In the genomic region with DNA sequence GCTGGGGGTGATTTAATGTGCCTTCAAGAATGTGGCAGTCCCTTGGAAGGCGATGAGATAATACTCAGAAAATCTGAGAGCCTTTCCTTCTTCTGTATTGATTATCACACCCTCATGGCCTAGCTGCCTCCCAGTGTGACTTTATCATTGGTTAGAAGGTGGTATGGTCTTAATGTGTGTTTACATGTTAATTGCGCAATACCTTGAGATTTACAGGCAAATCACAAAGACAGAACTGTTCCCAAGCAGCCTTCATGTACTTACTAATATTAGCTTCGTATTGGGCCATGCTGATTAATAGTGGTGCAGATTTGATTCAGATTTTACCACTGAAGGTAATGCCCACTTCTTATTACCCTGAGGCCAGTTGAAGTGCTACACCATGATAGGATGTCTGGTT, we compare ENCODE assay signal across 22 mouse cellular contexts.
A peak's percentile ranks its signal among the peaks of the same experiment; 100 is the strongest.
DNase-seq lines count a peak whose midpoint lies in the region; ATAC-seq and TF ChIP-seq lines count a peak whose summit lies in the region.
"Had no signal": no experiment of that assay in that cellular context is flagged by ENCODE, and none has a peak within 500 bp of the region (broad histone marks: within the 10 kb centered on the region; RNA-seq: fewer than 3 reads in every experiment).

No protein-coding gene starts in this region.

- peak; percentile 3 for DNase-seq in limb, embryonic 11.5 days (ENCODE audit: low spot score)
- DNase-seq in limb, embryonic 10.5 days (ENCODE audit: low spot score), result no peak
- DNase-seq in gastrocnemius, postnatal 10 days, result no peak
- DNase-seq in left cerebral cortex, postnatal 10 days (ENCODE audit: extremely low spot score in 1 of 2, low spot score in 2 of 2), result no peak
- DNase-seq: adrenal gland, adult 2 months; adrenal gland, adult 8-10 months; adrenal gland, postnatal 10 days; adrenal gland, postnatal 14 days; adrenal gland, postnatal 25 days; adrenal gland, postnatal 36 days; B cell, adult 2 months; cerebellum, adult 11 months; cerebellum, adult 11-12 months; cerebellum, adult 18-20 months; cerebellum, adult 2 months had no signal

- intact Hi-C loops in left cerebral cortex, postnatal 10 days (cut with DNase I), result no loop called here

- no peak overlapping the region for H3K4me3 ChIP-seq in limb, embryonic 11.5 days (ENCODE audit: low read depth, low read length)
- no peak overlapping the region for H3K4me3 ChIP-seq in limb, embryonic 10.5 days
- H3K4me3 ChIP-seq in C2C12 (ENCODE audit: insufficient read depth, poor library complexity, severe bottlenecking) (no peak overlapping the region), myocyte (no peak overlapping the region)

- TF ChIP-seq POLR2A in myocyte (IDR thresholded peaks at IDR 0.05; ENCODE audit: insufficient read length, low read depth), result no peak

- no peaks in the 10 kb centered on the region for H3K36me3 ChIP-seq in limb, embryonic 11.5 days (ENCODE audit: control insufficient read depth, insufficient read depth, low read length)
- no peaks in the 10 kb centered on the region for H3K36me3 ChIP-seq in limb, embryonic 10.5 days
- no peaks in the 10 kb centered on the region for H3K36me3 ChIP-seq in C2C12 (ENCODE audit: control insufficient read depth, insufficient read depth)
- H3K36me3 ChIP-seq in myocyte (ENCODE audit: control insufficient read depth, insufficient read depth), result no peaks in the 10 kb centered on the region
- H3K36me3 ChIP-seq: G1E had no signal

- H3ac ChIP-seq in C2C12 (ENCODE audit: control insufficient read depth, insufficient read length, low read depth) (no peak overlapping the region), myocyte (ENCODE audit: control insufficient read depth, insufficient read length) (no peak overlapping the region)

- no peaks in the 10 kb centered on the region for H3K9me3 ChIP-seq in limb, embryonic 11.5 days (ENCODE audit: control insufficient read depth, low read length)
- H3K9me3 ChIP-seq in limb, embryonic 10.5 days (replicated peaks), result no peaks in the 10 kb centered on the region

- no peak for ATAC-seq in limb, embryonic 11.5 days (ENCODE audit: insufficient number of reproducible peaks, low FRiP score, low TSS enrichment, low read depth)
- ATAC-seq: activated CD4-positive, CD25-positive, alpha-beta regulatory T cell, adult 4 months; CD4-positive, CD25-positive, alpha-beta regulatory T cell, adult 4 months; Patski had no signal

- H3K4me2 ChIP-seq in limb, embryonic 11.5 days (ENCODE audit: low read depth, severe bottlenecking), result no peak overlapping the region
- no peak overlapping the region for H3K4me2 ChIP-seq in myocyte (ENCODE audit: low read depth)

- H3K4me1 ChIP-seq in limb, embryonic 11.5 days (ENCODE audit: control insufficient read depth, insufficient read depth, low read length), result no peaks in the 10 kb centered on the region
- no peaks in the 10 kb centered on the region for H3K4me1 ChIP-seq in limb, embryonic 10.5 days

- H3K27ac ChIP-seq in limb, embryonic 11.5 days (replicated peaks; ENCODE audit: low read depth, low read length), result no peak overlapping the region
- no peak overlapping the region for H3K27ac ChIP-seq in limb, embryonic 10.5 days

- 89% methylated on average over 3 of the region's 3 CpGs for WGBS in limb, embryonic 11.5 days
- 89% methylated on average over 3 of the region's 3 CpGs for WGBS in limb, embryonic 10.5 days

- no peaks in the 10 kb centered on the region for H3K79me3 ChIP-seq in C2C12 (ENCODE audit: low read depth)

- H3K9ac ChIP-seq in limb, embryonic 11.5 days (ENCODE audit: low read length), result no peak overlapping the region

- H3K27me3 ChIP-seq in limb, embryonic 11.5 days (ENCODE audit: control insufficient read depth, insufficient read depth, low read length), result no peaks in the 10 kb centered on the region
- no peaks in the 10 kb centered on the region for H3K27me3 ChIP-seq in limb, embryonic 10.5 days (ENCODE audit: low read depth, poor library complexity, severe bottlenecking)
- H3K27me3 ChIP-seq in C2C12 (ENCODE audit: control insufficient read depth, insufficient read depth, insufficient read length) (no peaks in the 10 kb centered on the region), myocyte (ENCODE audit: control insufficient read depth, insufficient read depth, insufficient read length) (no peaks in the 10 kb centered on the region)
- H3K27me3 ChIP-seq: CH12.LX, Patski had no signal

- TF ChIP-seq CTCF in C2C12 (IDR thresholded peaks at IDR 0.05; ENCODE audit: control insufficient read depth, insufficient read depth, insufficient read length), result no peak

- no peaks in the 10 kb centered on the region for H3K79me2 ChIP-seq in C2C12 (ENCODE audit: control insufficient read depth, insufficient read depth)
- no peaks in the 10 kb centered on the region for H3K79me2 ChIP-seq in myocyte (ENCODE audit: control insufficient read depth, insufficient read depth)

TF ChIP-seq in C2C12, 6 proteins besides CTCF, POLR2A, EP300 and RAD21:
- TF ChIP-seq CEBPB (IDR thresholded peaks at IDR 0.05; ENCODE audit: low read depth), result peak; percentile 82
- TF ChIP-seq USF1 (IDR thresholded peaks at IDR 0.05; ENCODE audit: low read depth), result no peak

TF ChIP-seq in myocyte, 11 proteins besides CTCF, POLR2A, EP300 and RAD21:
- TF ChIP-seq CEBPB (IDR thresholded peaks at IDR 0.05; ENCODE audit: insufficient read depth, poor library complexity, severe bottlenecking) (peak; percentile 83), TCF3 (IDR thresholded peaks at IDR 0.05; ENCODE audit: insufficient read length, low read depth) (no peak), MYOG (IDR thresholded peaks at IDR 0.05; ENCODE audit: control insufficient read depth in 1 of 3, insufficient read depth in 1 of 3, insufficient read length in 2 of 3, low read depth in 2 of 3) (no peak), MAX (IDR thresholded peaks at IDR 0.05; ENCODE audit: low read depth) (no peak), POLR2AphosphoS2 (IDR thresholded peaks at IDR 0.05; ENCODE audit: insufficient read length, low read depth) (no peak)
